Comparison of ENCODE assay signal across 19 mouse cellular contexts in the genomic region with DNA sequence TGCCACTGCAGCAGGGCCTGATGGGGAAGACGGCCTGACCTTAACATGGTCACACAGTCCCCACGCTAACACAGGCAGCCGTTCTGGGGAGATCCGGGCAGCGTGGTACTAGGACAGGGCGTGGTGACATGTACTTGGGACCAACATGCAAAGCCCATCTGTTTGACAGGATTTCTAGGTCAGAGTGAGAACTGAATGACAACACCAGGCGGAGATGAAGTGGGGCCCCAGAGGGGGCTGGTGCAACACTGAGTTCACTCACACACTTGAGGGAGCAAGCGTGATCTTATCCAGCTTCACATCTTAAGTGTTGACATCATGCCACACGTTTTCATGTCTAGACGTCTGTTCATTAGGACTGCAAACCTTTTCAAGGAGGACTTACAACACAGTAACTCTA.
A peak's percentile ranks its signal among the peaks of the same experiment; 100 is the strongest.
DNase-seq lines count a peak whose midpoint lies in the region; ATAC-seq and TF ChIP-seq lines count a peak whose summit lies in the region.
"Had no signal": no experiment of that assay in that cellular context is flagged by ENCODE, and none has a peak within 500 bp of the region (broad histone marks: within the 10 kb centered on the region; RNA-seq: fewer than 3 reads in every experiment).

No protein-coding gene starts in this region.

- 63% methylated on average over 10 of the region's 10 CpGs for WGBS in lung, embryonic 16.5 days
- 79% methylated on average over 10 of the region's 10 CpGs for whole genome bisulfite sequencing in lung, adult 2 months
- WGBS in kidney, embryonic 15.5 days: 85% methylated on average over 10 of the region's 10 CpGs

- no peak for TF ChIP-seq POLR2A in lung, adult 2 months (IDR thresholded peaks at IDR 0.05; ENCODE audit: borderline replicate concordance, extremely low read depth, low read depth, low read length)

- peak; percentile 15 for DNase-seq in adrenal gland, postnatal 14 days
- no peak for DNase-seq in adrenal gland, adult 8-10 months
- DNase-seq in lung, adult 2 months: no peak
- DNase-seq in thymus, postnatal 14 days: peak; percentile 71
- no peak for DNase-seq in gastrocnemius, postnatal 36 days
- DNase-seq: cerebellum, adult 11-12 months; heart, adult 18-20 months; layer of hippocampus, postnatal 36 days; liver, embryonic 13.5 days; right cerebral cortex, postnatal 25 days had no signal

- H3K9me3 ChIP-seq in lung, embryonic 16.5 days (ENCODE audit: control insufficient read depth, low read length): no peaks in the 10 kb centered on the region
- no peaks in the 10 kb centered on the region for H3K9me3 ChIP-seq in kidney, embryonic 15.5 days (replicated peaks)
- H3K9me3 ChIP-seq: heart, embryonic 15.5 days; liver, embryonic 13.5 days had no signal

- no peak overlapping the region for H3K4me2 ChIP-seq in lung, embryonic 16.5 days (ENCODE audit: low read depth, low read length)
- no peak overlapping the region for H3K4me2 ChIP-seq in kidney, embryonic 15.5 days
- H3K4me2 ChIP-seq: heart, embryonic 15.5 days; hindbrain, embryonic 14.5 days; liver, embryonic 13.5 days had no signal

- H3K4me1 ChIP-seq in lung, embryonic 16.5 days (replicated peaks; ENCODE audit: control insufficient read depth, insufficient read depth, low read length): peaks cover 20% of the 10 kb centered on the region
- no peaks in the 10 kb centered on the region for H3K4me1 ChIP-seq in lung, adult 2 months (ENCODE audit: control insufficient read depth, insufficient read depth, low read length)
- H3K4me1 ChIP-seq in brown adipose tissue, adult 24 weeks (ENCODE audit: control insufficient read depth, insufficient read depth, insufficient read length, low read length): peaks cover 5% of the 10 kb centered on the region; the same call in 1 of the 2 replicates
- H3K4me1 ChIP-seq in kidney, embryonic 15.5 days: peaks cover 23% of the 10 kb centered on the region
- H3K4me1 ChIP-seq: liver, embryonic 13.5 days had no signal

- ATAC-seq in lung, embryonic 16.5 days (ENCODE audit: low read depth): peak; percentile 36; the same call in 1 of the 2 replicates
- ATAC-seq in kidney, embryonic 15.5 days (replicated peaks; ENCODE audit: low FRiP score): no peak
- ATAC-seq: forebrain, embryonic 14.5 days; intestine, embryonic 16.5 days; midbrain, embryonic 16.5 days had no signal

- H3K4me3 ChIP-seq in lung, embryonic 16.5 days (ENCODE audit: low read length): no peak overlapping the region
- H3K4me3 ChIP-seq in lung, adult 2 months (replicated peaks; ENCODE audit: extremely low read depth, low read depth, low read length): no peak overlapping the region
- H3K4me3 ChIP-seq in brown adipose tissue, adult 24 weeks (ENCODE audit: insufficient read depth, low read depth, low read length): no peak overlapping the region
- H3K4me3 ChIP-seq in kidney, embryonic 15.5 days (replicated peaks): no peak overlapping the region
- H3K4me3 ChIP-seq: heart, embryonic 15.5 days; liver, embryonic 13.5 days had no signal

- H3K9ac ChIP-seq in lung, embryonic 16.5 days (ENCODE audit: low read length): no peak overlapping the region
- H3K9ac ChIP-seq in kidney, embryonic 15.5 days: no peak overlapping the region
- H3K9ac ChIP-seq: heart, embryonic 15.5 days; hindbrain, embryonic 14.5 days; liver, embryonic 13.5 days had no signal

- intact Hi-C loops in gastrocnemius, postnatal 36 days (cut with DNase I): loop anchor here (10.0 kb wide), 1 partner anchor 246 kb away; no protein-coding TSS in a partner anchor

- TF ChIP-seq CTCF in lung, adult 2 months (IDR thresholded peaks at IDR 0.05; ENCODE audit: insufficient read depth, low read length): no peak

- no peaks in the 10 kb centered on the region for H3K27me3 ChIP-seq in lung, embryonic 16.5 days (ENCODE audit: control insufficient read depth, insufficient read depth, low read depth, low read length)
- H3K27me3 ChIP-seq in kidney, embryonic 15.5 days: no peaks in the 10 kb centered on the region
- H3K27me3 ChIP-seq: heart, embryonic 15.5 days; liver, embryonic 13.5 days had no signal

- no peaks in the 10 kb centered on the region for H3K36me3 ChIP-seq in lung, embryonic 16.5 days (ENCODE audit: control insufficient read depth, insufficient read depth, low read length)
- H3K36me3 ChIP-seq in kidney, embryonic 15.5 days: no peaks in the 10 kb centered on the region
- H3K36me3 ChIP-seq: heart, embryonic 15.5 days; liver, embryonic 13.5 days had no signal

- no peak overlapping the region for H3K27ac ChIP-seq in lung, embryonic 16.5 days (ENCODE audit: low read length)
- H3K27ac ChIP-seq in brown adipose tissue, adult 24 weeks (replicated peaks; ENCODE audit: low read depth, low read length): 0 out of 2 replicates have a peak overlapping the region, but pooled peaks have one; percentile 5
- H3K27ac ChIP-seq in kidney, embryonic 15.5 days: no peak overlapping the region
- H3K27ac ChIP-seq: heart, embryonic 15.5 days; hindbrain, embryonic 14.5 days; kidney, postnatal 0 days; liver, embryonic 13.5 days had no signal

Comparison
In these comparisons a context has a peak if more than half of its experiments do, and no peak if none do; other contexts are left out.
1. DNase-seq: peak in adrenal gland, postnatal 14 days (single experiment) and thymus, postnatal 14 days (single experiment); none in adrenal gland, adult 8-10 months (single experiment), lung, adult 2 months (single experiment) and gastrocnemius, postnatal 36 days (0 of 2).